Mouse (Mus musculus) heart, adult 2 months (tissue): ENCODE results near the gene Ms4a7. TPM values are rescaled to one million over a fixed set of nuclear protein-coding genes. Genes with fewer than 3 reads are reported as not detected.

Source experiments
- DNase-seq, 2 experiments: peaks; one replicate each; pipeline ENCODE4 v3.0.0; 2021
- H3K27ac ChIP-seq: fragments of 200-600 bp; 2 replicates; pipeline ENCODE4 v1.8.1; 2022
- H3K27me3 ChIP-seq: fragments of 200-500 bp; 2 replicates; pipeline ENCODE4 v1.6.1; 2012; ENCODE audit warnings: mild to moderate bottlenecking, low read length, inconsistent platforms, mixed read lengths; ENCODE audit not compliant: control insufficient read depth, insufficient read depth
- H3K36me3 ChIP-seq: fragments of 200-500 bp; 2 replicates; pipeline ENCODE4 v1.6.1; 2012; ENCODE audit warnings: low read length, inconsistent platforms; ENCODE audit not compliant: control insufficient read depth, insufficient read depth
- H3K4me1 ChIP-seq: fragments of 200-500 bp; 2 replicates; pipeline ENCODE4 v1.6.1; 2011; ENCODE audit warnings: low read length; ENCODE audit not compliant: control insufficient read depth, insufficient read depth
- H3K4me3 ChIP-seq: fragments of 200-600 bp; 2 replicates; pipeline ENCODE4 v1.8.1; 2022
- H3K79me2 ChIP-seq: fragments of 200-500 bp; replicated peaks from 2 replicates; pipeline ENCODE4 v1.6.1; 2012; ENCODE audit warnings: mild to moderate bottlenecking, inconsistent platforms, low read length, moderate library complexity, mixed read lengths; ENCODE audit not compliant: control insufficient read depth, insufficient read depth
- H3K9ac ChIP-seq: fragments of 200-500 bp; 2 replicates; pipeline ENCODE4 v1.6.1; 2012; ENCODE audit warnings: low read depth, mild to moderate bottlenecking, control low read depth, inconsistent platforms, low read length, mixed read lengths
- CTCF ChIP-seq: fragments of 200-600 bp; IDR thresholded peaks from 2 replicates; pipeline ENCODE4 v1.8.1; 2022; ENCODE audit warnings: antibody characterized with exemption, mild to moderate bottlenecking, moderate library complexity
- EP300 ChIP-seq: fragments of 200-500 bp; IDR thresholded peaks from 2 replicates; pipeline ENCODE4 v1.6.1; 2011; ENCODE audit warnings: low read depth, low read length, control low read depth; ENCODE audit not compliant: insufficient read depth
- POLR2A ChIP-seq: fragments of 200-500 bp; IDR thresholded peaks from 2 replicates; pipeline ENCODE4 v1.6.1; 2011; ENCODE audit warnings: mild to moderate bottlenecking, low read depth, low read length, control low read depth; ENCODE audit not compliant: insufficient read depth
- WGBS: fragments of 180-500 bp; shearing (Covaris S2); methylation state at CpG from one replicate; pipeline ENCODE4 v1.1.7; 2018; 5-methylcytosine and 5-hydroxymethylcytosine counted together
- intact Hi-C: fragments of 180-260 bp; cut with DNase I; formaldehyde crosslinking; loops from one replicate; pipeline ENCODE4 v1.15.1; 2025
- polyA plus RNA-seq: library from polyadenylated mRNA; depleted of rRNA; stranded (reverse); fragments of >200 nt; gene quantifications from 2 replicates; pipeline ENCODE4 v1.2.3, GENCODE M21; 2012
- total RNA-seq, 2 experiments: library from RNA; stranded (reverse); gene quantifications; 2 replicates each; pipeline ENCODE4 v1.2.3; 2021

Gene Ms4a7
- total and polyA plus RNA-seq, 3 experiments, result 0.76 to 2.2 (median 1.0) TPM

DNA sequence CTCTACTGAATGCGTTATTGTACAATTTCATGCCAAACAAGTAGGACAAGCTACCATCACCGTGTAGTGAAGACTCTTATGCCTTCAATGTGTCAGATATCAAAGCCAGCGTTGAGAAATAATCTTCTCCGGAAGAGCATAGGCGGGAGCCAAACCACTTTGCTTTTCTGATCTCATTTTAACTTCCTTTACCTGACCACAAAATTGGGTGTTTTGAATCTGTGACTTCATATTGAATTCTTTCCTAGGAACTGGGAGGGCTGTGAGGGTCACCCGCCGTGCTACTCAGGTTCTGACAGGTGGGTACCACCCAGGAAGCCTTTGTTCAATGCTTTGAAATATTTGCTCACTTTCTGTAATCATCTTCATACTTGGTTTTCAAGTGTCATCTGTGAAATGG is 19.8 kb upstream of the Ms4a7 start:
- 67% methylated on average over 7 of the region's 7 CpGs for WGBS
- Histone ChIP-seq H3K27me3 (no peaks in the 10 kb centered on the region), H3K9ac (no peak overlapping the region), H3K4me1 (no peaks in the 10 kb centered on the region), H3K27ac (no peak overlapping the region), H3K36me3 (no peaks in the 10 kb centered on the region), H3K4me3 (no peak overlapping the region), H3K79me2 (no peaks in the 10 kb centered on the region)
- DNase-seq, result peak in 1 of 2 experiments; percentile 6
- TF ChIP-seq EP300 (no peak), POLR2A (no peak), CTCF (no peak)
- intact Hi-C loops, result no loop called here

DNA sequence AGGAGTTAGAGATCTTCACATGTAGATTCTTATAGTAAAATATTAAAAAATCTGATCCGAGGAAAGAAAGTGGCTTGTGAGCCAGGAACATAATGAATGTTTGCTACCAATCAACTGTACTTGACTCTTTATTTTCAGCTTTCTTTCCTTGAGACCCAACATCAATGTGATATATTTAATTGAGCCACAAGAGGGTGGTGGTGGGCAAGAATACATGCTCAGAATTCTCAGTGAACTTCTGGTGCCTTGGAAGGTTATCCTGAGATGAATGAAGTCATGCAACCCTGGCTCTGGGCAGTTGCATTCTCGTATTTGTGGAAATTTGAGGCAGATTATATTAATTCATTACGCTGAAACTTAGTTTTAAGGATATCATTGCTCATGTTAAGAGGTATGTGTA is 15.9 kb upstream of the Ms4a7 start:
- Histone ChIP-seq H3K79me2 (no peaks in the 10 kb centered on the region), H3K4me1 (no peaks in the 10 kb centered on the region), H3K9ac (no peak overlapping the region), H3K27me3 (no peaks in the 10 kb centered on the region), H3K4me3 (no peak overlapping the region), H3K27ac (no peak overlapping the region), H3K36me3 (no peaks in the 10 kb centered on the region)
- no peak for DNase-seq
- 35% methylated on average over 3 of the region's 3 CpGs for WGBS
- peak; percentile 41 for TF ChIP-seq CTCF
- TF ChIP-seq POLR2A, result no peak
- intact Hi-C loops, result loop anchor here (5.0 kb wide), 1 partner anchor 250 kb away; the partner anchor contains the start of gene Ms4a6d

DNA sequence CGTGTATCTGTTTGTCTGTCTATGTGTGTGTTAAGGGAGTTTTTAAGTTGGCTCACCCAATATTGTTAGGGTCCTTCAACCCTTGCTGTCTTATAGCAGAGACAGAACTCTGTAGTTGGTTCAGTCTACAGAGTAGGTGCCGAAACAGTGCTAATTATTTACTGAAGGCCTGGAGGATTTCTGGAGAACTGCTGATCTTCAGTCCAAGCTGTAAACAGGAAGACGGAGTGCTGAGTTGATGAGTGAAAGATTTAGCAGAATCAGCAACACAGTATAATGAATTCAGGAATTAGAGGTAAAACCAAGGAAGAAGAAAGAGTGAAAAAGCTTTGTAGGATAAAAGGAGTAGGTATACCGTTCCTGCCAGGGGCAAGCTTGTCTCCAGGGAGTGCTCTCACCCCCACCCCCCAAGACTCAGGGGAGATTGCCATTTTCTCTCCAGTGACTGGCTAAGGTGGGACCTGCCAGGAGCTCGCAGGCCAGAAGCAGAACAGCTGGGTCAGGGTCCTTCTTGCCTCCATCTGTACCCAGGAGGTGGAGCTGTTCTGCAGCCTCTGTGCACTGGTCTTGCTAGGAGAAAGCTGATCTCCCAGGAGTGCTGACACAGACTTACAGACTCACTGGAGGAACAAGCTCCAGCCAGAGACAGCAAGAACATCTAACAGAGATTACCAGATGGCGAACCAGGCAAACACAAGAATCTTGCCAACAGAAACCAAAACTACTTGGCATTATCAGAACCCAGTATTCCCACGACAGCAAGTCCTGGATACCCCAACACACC is 13.9 kb upstream of the Ms4a7 start:
- no peak overlapping the region for H3K4me3 ChIP-seq
- H3K27ac ChIP-seq, result no peak overlapping the region
- no peaks in the 10 kb centered on the region for H3K79me2 ChIP-seq
- intact Hi-C loops, result loop anchor here (5.0 kb wide), 1 partner anchor 252 kb away; the partner anchor contains the start of gene Ms4a6d
- 42% methylated on average over 7 of the region's 7 CpGs for WGBS
- TF ChIP-seq CTCF (0 out of 2 replicates have a peak, but pooled peaks have one; percentile 17), POLR2A (no peak), EP300 (no peak)
- no peak overlapping the region for H3K9ac ChIP-seq
- H3K4me1 ChIP-seq, result no peaks in the 10 kb centered on the region
- no peaks in the 10 kb centered on the region for H3K27me3 ChIP-seq
- no peaks in the 10 kb centered on the region for H3K36me3 ChIP-seq
- peak; percentile 28 to 36 for DNase-seq

DNA sequence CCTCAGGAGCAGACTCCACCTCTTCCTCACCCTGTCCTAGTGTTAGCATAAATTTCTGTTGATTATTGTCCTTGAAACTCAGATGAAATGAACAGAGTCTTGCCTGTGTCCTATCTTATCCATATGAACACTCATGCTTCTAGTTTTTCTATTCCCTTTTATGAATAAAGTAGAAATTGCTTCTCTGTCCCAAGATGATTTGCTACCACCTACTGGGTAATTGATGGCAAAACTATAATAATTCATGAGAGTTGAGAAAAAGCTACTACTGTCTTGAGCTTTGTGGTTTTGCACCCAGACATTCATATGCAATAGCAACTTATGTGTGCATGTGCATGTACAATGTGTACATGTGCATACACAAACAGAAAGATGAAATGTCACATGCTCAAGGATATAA is 8.0 kb upstream of the Ms4a7 start:
- Histone ChIP-seq H3K27me3 (no peaks in the 10 kb centered on the region), H3K36me3 (no peaks in the 10 kb centered on the region), H3K27ac (no peak overlapping the region), H3K79me2 (no peaks in the 10 kb centered on the region), H3K4me3 (no peak overlapping the region), H3K4me1 (no peaks in the 10 kb centered on the region), H3K9ac (no peak overlapping the region)
- intact Hi-C loops, result no loop called here
- no peak for TF ChIP-seq EP300
- TF ChIP-seq POLR2A, result no peak
- 0 out of 2 replicates have a peak, but pooled peaks have one; percentile 2 for TF ChIP-seq CTCF
- no peak for DNase-seq

DNA sequence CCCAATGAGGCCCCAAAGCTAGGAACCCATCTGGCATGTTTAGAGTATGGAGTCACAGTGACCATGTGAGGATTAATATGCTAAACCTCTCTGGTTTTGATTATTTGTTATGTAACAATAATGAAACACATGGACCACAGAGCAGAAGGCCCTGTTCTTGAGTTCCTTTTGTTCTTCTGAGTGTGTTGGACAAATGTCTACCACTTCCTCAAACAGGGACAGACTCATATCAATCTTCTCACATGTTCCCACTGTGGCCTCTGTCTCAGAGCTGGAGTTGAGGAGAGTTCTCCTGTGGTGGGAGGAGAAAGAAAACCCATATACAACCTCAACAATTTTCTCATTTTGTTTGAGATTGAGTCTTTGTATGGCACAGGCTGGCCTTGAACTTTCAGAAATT is 7.2 kb upstream of the Ms4a7 start:
- intact Hi-C loops, result no loop called here
- TF ChIP-seq CTCF (no peak), EP300 (no peak)
- Histone ChIP-seq H3K4me3 (no peak overlapping the region), H3K36me3 (no peaks in the 10 kb centered on the region), H3K27ac (no peak overlapping the region), H3K9ac (no peak overlapping the region), H3K4me1 (no peaks in the 10 kb centered on the region), H3K27me3 (no peaks in the 10 kb centered on the region), H3K79me2 (no peaks in the 10 kb centered on the region)
- DNase-seq, result no peak

DNA sequence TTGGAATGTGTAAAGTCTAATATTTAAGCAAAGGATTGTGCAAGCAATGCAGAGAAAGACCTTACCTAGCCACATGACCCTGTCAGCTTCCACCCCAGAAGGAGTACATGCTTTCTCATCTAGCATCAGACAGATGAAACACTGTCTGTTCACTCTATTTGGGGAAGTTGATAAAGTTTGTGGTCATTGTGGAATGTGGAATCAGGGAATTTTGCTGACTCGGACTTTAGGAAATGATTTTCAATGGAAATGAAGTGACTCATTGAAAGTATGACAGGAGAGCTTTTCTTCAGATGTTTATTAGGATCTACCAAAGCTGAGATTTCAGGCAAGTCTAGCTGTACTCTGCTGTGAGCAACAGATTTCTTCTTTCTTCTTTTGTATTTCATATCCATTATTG is 14.8 kb downstream of the Ms4a7 start:
- WGBS, result 59% methylated on average over 1 of the region's 1 CpGs
- no peak overlapping the region for H3K27ac ChIP-seq
- TF ChIP-seq POLR2A, result no peak
- TF ChIP-seq CTCF, result no peak
- TF ChIP-seq EP300, result no peak
- H3K4me1 ChIP-seq, result no peaks in the 10 kb centered on the region
- H3K9ac ChIP-seq, result no peak overlapping the region
- H3K27me3 ChIP-seq, result no peaks in the 10 kb centered on the region
- no peak for DNase-seq
- no peak overlapping the region for H3K4me3 ChIP-seq
- intact Hi-C loops, result no loop called here
- no peaks in the 10 kb centered on the region for H3K79me2 ChIP-seq
- no peaks in the 10 kb centered on the region for H3K36me3 ChIP-seq
